Mouse (Mus musculus): ENCODE results near the gene Fads1. TPM values are rescaled to one million over a fixed set of nuclear protein-coding genes. Genes with fewer than 3 reads are reported as not detected.

The Fads1 gene
- polyA plus RNA-seq, 1 experiment from 2014 or later: 29.2 TPM

DNA sequence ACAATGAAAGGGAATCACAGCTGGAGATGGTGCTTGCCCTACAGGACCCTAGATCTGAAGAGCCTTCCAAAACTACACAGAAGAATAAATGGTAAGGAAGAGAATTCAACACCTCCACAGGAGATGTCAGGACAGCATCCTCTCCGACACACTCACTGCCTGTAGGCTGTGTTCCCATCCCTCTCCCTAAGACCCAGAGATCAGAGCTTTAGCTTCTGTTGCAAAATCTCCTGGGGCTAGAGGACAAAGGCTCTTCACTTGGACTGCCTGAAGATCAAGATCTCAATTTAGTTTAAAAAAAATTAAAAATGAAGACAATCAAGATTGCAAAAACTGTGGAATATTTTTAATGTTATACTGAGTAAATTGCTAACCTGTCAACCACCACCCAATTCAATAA lies 6.2 kb upstream of the Fads1 start:
- DNase-seq (ENCODE audit: low spot score): no peak

DNA sequence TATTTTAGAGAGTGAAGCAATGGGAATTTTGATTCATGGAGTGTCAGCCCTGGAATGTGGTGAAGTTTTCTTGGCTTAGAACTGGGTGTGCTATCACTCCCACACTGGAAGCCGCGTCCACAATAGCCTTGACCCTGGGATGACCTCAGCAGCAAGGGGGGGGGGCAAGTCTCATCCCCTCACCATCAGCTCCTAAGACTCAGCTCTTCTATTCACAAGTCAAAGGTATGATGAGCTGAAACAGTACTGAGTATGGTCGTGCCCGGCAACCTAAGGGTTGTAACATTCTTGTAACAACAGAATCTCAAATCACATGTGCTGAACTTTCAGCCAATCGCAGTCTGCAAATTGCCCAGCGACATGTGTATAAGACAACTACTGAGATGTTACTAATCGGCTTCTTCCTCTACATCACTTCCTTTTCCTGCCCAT lies 5.7 kb upstream of the Fads1 start:
- no peak for DNase-seq (ENCODE audit: low spot score)

DNA sequence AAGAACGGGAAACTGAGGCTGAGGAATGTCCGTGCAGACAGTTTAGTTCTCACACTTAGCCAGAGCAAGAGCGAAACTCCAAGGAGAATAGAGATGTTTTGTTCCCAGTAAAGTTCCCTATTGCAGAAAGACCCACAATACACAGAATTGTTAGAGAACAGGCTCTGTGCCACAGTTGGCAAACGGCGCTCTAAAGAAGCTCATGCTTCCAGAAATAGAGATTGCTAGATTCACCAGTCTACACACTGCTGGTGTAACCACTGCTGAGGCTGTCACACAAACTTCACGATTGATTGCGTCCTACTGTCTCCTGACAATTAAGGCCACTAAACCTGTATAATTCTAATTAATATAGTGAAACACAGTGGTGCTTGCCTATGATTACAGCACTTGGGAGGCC lies 1.5 kb upstream of the Fads1 start:
- DNase-seq (ENCODE audit: low spot score): no peak

GRCm38 (mm10) chr19:10182142-10182541 lies 546 bp upstream of the Fads1 start:
- no peak for DNase-seq (ENCODE audit: low spot score)

GRCm38 (mm10) chr19:10183299-10183983 lies 753 bp downstream of the Fads1 start:
- DNase-seq (ENCODE audit: low spot score): peak; percentile 48

DNA sequence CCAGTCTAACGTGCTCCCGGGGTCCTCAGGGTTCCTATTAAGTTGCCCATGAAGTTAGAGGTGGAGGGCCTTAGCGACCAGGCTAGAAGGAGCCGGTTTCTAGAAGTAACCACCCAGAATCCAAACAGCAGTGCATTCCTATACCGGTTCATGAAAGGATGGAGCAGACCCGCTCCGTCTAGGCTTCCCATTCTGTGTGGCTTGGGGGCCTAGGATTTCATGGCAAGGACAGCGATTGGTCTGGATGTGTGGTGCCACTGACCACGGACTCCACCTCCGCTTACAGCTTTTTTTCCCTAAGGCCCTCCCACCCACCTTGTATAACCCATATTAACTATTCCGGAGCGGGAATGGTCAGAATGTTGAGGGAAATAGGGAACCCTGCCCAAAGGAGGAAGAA lies 1.4 kb downstream of the Fads1 start:
- no peak for DNase-seq (ENCODE audit: low spot score)

GRCm38 (mm10) chr19:10185876-10186275 lies 3.2 kb downstream of the Fads1 start:
- DNase-seq (ENCODE audit: low spot score): no peak

- DNase-seq (ENCODE audit: low spot score): no peak
Measured at GRCm38 (mm10) chr19:10186569-10186968, 3.9 kb downstream of the Fads1 start.

DNA sequence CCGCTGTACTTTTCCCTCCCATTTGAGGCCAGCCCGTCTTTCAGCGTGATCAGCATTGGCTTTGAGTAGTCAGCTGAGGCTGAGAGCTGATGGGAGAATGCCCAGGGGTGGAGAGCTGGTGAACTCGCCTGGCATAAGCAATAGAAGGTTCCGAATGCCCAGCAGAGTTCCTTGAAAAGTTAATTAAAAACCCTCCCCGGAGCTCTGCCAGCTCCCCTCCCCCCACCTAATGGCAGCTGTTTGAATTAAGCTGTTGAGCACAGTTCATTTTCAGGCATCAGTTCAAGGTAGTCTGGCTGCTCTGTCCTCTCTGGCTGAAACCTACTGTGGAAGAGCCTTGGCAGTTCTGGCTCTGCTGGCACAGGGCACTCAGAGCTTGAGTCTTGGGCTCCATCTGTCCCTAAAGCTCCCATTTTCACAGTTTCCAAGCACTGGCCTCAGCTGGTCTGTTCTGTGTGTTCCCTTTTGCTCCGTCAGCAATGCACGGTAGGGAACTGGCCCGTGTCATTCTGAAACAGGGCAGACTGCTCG lies 5.7 kb downstream of the Fads1 start:
- no peak for DNase-seq (ENCODE audit: low spot score)

DNA sequence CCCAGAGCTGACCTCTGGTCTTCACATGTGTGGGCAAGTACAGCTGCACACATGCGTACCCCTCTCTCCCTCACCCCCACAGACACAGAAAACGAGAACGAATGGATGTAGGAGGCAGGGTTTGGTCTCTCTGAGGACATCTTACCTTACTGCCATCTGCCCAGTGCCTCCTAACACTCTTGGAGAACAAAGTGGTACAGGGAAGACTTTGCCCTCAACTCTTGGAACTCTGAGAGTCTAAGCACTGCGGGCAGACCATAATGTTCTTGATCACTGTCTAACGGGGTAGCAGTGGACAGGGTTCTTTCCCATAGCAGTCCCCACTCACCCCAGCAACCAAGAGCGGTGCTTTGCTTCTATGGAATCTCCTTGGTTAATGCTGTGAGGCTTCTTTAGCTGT lies 6.3 kb downstream of the Fads1 start:
- DNase-seq (ENCODE audit: low spot score): no peak

GRCm38 (mm10) chr19:10189940-10190339 lies 7.3 kb downstream of the Fads1 start:
- DNase-seq (ENCODE audit: low spot score): no peak

DNA sequence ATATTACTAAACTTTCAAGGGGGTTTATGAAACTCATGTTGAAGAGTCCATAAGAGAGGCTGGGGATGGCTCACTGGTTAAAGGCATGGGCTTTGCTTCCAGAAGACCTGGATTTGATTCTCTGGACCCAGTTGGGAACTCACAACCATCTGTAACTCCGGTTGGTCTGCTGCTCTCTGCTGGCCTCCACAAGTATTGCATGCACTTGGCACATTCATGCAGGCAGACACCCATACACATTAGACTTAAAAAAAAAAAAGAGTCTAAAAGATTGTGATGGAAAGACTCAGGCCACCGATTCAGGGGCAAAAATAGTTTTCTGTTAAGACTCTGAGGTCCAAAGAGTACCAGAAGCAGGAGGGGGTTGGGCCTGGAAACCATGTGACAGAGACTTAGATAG lies 8.1 kb downstream of the Fads1 start:
- peak; percentile 67 for DNase-seq (ENCODE audit: low spot score)

DNA sequence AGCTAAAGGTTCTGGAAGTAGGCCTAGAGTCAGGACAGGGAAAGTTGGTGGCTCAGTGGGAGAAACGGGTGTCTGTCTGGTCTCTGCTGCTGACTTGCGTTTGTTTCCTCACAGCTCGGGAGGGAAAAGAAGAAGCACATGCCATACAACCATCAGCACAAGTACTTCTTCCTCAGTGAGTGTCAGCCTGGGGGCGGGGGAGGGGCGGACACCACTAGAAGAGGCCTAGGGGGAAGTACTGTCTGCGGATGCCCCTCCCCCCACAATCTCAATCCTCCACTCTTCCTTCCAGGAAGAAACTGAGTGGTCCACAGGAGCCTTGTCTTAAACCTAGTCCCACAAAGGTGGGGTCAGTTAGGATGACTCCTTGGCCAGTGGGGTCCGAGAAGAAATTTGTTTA lies 8.6 kb downstream of the Fads1 start:
- DNase-seq (ENCODE audit: low spot score): no peak

DNA sequence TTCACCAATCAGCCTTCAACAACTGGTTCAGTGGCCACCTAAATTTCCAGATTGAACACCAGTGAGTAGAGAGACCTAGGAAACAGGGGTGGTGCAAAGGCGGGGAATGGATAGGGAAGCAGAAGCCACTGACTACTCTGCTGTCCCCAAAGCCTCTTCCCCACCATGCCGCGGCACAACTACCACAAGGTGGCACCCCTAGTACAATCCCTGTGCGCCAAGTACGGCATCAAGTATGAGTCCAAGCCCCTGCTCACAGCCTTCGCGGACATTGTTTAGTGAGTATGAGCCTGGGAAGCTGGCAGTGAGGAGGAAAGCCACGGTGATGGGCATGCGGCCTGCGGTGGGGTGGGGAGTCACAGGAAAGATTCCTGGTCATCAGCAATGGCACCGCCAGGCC lies 11.6 kb downstream of the Fads1 start:
- DNase-seq (ENCODE audit: low spot score): no peak

- DNase-seq (ENCODE audit: low spot score): no peak
Measured at GRCm38 (mm10) chr19:10195252-10195651, 12.6 kb downstream of the Fads1 start.

DNA sequence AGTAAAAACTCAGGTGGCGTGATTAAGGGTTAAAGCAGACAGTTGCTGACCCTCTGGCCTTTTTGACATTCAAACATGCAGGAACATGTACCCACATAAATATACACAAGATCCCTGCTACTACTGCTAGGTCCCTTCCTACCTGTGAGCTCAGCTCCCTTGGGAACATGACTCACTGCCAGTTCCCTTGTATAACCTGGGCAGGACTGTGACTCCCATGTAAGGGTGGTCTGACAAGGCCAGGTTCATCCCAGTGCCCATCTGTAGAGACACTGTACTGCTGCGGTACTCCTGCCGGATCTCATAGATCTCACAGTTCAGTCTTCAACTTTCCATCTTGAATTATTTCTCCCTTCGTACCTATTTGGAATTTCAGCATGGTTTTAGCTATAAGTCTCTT lies 14.4 kb downstream of the Fads1 start:
- DNase-seq (ENCODE audit: low spot score): no peak

DNA sequence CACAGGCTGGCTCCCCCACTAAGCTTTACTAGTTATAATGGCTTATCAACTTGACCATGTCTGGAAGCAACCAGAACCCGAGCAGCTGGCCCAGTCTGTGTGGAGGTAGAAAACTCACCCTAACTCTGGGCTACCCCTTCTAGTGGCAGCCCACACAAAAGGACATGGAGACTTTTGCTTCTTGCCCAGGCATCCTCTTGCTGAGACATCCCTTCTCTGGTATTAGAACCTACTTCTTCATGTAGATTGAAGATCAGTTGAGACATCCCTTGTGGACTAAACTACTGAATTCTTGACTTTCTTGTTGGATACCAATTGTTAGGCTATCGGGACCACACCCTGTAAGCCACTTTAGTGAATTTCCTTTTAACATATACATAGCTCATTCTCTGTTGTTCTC lies 15.6 kb downstream of the Fads1 start:
- DNase-seq (ENCODE audit: low spot score): no peak

- DNase-seq (ENCODE audit: low spot score): peak; percentile 83
Measured at GRCm38 (mm10) chr19:10198723-10199122, 16.0 kb downstream of the Fads1 start.

DNA sequence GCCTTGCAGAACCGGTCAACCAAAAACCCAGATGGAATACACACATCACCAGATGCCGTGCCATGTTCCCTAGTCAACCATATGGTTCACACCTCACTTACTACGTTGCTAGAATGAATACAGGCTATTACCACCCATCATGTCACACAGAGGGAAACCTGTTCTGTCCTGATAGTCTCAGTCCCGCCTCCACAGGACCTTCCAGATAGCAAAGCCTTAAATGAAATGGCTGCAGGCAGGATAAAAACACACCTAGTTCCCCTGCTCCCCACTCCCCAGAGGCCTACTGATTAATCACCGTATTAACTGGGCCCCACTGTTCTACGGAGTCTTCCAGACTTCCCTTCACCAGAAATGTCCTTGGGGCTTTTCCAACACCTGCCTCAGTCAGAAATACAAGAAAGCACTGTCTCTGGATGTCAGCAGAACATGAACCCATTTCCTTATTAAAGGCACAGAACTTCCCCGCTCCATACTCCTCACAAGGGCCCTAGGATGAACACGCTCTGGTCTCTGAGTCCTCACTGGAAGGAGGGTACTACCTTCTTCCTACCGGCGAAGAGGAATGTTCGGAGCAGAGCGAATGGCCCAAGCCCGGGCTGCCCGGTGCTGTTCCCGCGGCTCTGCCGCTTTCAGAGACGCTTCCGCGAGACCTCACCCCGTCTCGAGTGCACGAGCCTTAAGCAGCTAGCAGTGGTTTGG lies 20.6 kb downstream of the Fads1 start:
- DNase-seq (ENCODE audit: low spot score): no peak

DNA sequence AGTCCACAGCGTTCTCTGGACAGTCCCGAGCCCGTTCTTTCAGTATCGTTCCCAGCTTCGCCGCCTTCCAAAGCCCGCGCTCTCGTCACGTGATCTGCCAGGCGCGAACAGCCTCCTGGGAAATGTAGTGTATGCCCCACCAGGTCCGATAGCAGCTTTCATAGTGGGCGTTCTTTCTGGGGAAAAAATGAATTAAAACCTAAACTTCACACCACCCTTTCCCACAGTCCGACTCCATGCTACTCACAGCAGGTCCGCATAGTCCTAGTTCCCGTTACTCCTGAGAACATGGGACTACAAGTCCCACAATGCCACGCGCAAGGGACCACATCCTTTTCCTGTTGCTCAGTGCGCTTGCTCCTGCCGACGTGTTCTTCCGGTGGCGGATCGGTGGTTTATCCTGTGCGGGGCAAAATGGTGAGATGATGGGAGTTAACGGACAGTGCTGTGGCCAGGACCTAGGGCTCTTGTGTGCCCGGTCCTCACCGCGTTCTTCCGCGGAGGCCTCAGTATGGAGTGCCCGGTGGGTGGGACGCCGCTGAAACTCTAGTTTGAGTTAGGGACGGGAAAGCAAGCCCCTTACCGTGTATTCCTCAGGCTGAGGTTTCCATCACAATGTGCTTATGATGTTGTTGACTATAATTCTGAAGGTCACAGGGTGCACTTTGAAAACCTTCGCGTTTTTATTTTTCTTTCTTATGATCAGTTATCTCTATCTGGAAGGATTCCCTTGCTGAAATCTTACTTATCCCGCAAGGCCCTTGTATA lies 21.3 kb downstream of the Fads1 start, which contains the start of the genes Tmem258 and Fen1:
Gene Tmem258, plus strand, starts transcription at position 167 of the 768 bp plus-strand sequence.
Gene Fen1, minus strand, starts transcription at position 322 of the 768 bp plus-strand sequence.
- peak; percentile 91 for DNase-seq (ENCODE audit: low spot score)

DNA sequence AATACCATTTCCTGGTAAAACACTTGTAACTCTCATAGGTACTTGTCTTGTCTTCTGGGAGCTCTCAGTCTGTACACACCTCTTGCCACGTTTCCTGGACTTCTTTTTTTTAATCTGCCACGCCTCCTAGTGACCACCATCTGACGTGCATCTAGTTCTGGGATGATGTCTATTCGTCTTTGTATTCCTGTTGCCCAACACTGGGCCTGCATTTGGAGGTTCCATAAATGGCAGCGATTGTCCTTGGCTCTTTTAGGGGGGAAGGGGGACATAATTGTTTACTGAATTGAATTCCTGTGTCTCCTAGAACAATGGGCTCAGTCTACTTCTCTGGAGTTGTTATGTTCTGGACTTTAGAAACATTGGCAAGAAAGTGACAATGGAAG lies 21.9 kb downstream of the Fads1 start:
- DNase-seq (ENCODE audit: low spot score): peak; percentile 45

- DNase-seq (ENCODE audit: low spot score): no peak
Measured at GRCm38 (mm10) chr19:10205051-10205450, 22.4 kb downstream of the Fads1 start.

All from thymus, postnatal 0 days (tissue).